Mouse (Mus musculus): ENCODE measurements at regions not wholly inside any gene's neighbourhood (a gene's known extent, or its start where the extent isn't known, plus 50 kb on each side); places are given as distances from the start of the nearest gene placed in this dataset.

GRCm38 (mm10) chr2:166475624-166476023 is 238.0 kb downstream of the Prex1 start:
- ATAC-seq (no peak), DNase-seq (ENCODE audit: low read depth, low spot score) (no peak)
- no peak for TF ChIP-seq CTCF (IDR thresholded peaks at IDR 0.05)
- CTCF ChIA-PET = no interaction called here
- H3K27me3 ChIP-seq = no peaks in the 10 kb centered on the region
- in situ Hi-C loops (cut with MboI; ENCODE audit: low pct_unique_long_range_greater_than_20kb) = no loop called here
- POLR2A ChIA-PET = no interaction called here

GRCm38 (mm10) chr2:166474601-166475000 is 239.0 kb downstream of the Prex1 start:
- DNase-seq (ENCODE audit: low read depth, low spot score) (no peak), ATAC-seq (no peak)
- H3K27me3 ChIP-seq = no peaks in the 10 kb centered on the region
- ChIA-PET POLR2A (no interaction called here), CTCF (no interaction called here)
- in situ Hi-C loops (cut with MboI; ENCODE audit: low pct_unique_long_range_greater_than_20kb) = no loop called here
- no peak for TF ChIP-seq CTCF (IDR thresholded peaks at IDR 0.05)

- ATAC-seq = no peak
- ChIA-PET POLR2A (no interaction called here), CTCF (no interaction called here)
- no peak for TF ChIP-seq CTCF (IDR thresholded peaks at IDR 0.05)
- DNase-seq (ENCODE audit: low read depth, low spot score) = no peak
- H3K27me3 ChIP-seq = no peaks in the 10 kb centered on the region
- in situ Hi-C loops (cut with MboI; ENCODE audit: low pct_unique_long_range_greater_than_20kb) = no loop called here
Measured at GRCm38 (mm10) chr2:166471257-166471753, 242.3 kb downstream of the Prex1 start.

GRCm38 (mm10) chr2:166469046-166469593 is 244.5 kb downstream of the Prex1 start:
- H3K27me3 ChIP-seq = no peaks in the 10 kb centered on the region
- CTCF ChIA-PET = interaction anchor here (0.9 kb wide), 1 partner anchor 14 kb away, joined by 4 read pairs; no protein-coding TSS in a partner anchor
- TF ChIP-seq CTCF (IDR thresholded peaks at IDR 0.05) = no peak
- no peak for DNase-seq (ENCODE audit: low read depth, low spot score)
- in situ Hi-C loops (cut with MboI; ENCODE audit: low pct_unique_long_range_greater_than_20kb) = no loop called here
- no peak for ATAC-seq
- POLR2A ChIA-PET = interaction anchor here (0.6 kb wide), 1 partner anchor 73 kb away, joined by 6 read pairs; no protein-coding TSS in a partner anchor

GRCm38 (mm10) chr2:166467137-166467536 is 246.5 kb downstream of the Prex1 start:
- POLR2A ChIA-PET = no interaction called here
- CTCF ChIA-PET = no interaction called here
- in situ Hi-C loops (cut with MboI; ENCODE audit: low pct_unique_long_range_greater_than_20kb) = no loop called here
- no peak for TF ChIP-seq CTCF (IDR thresholded peaks at IDR 0.05)
- no peaks in the 10 kb centered on the region for H3K27me3 ChIP-seq
- DNase-seq (ENCODE audit: low read depth, low spot score) = no peak
- no peak for ATAC-seq

GRCm38 (mm10) chr2:166465531-166465930 is 248.1 kb downstream of the Prex1 start:
- TF ChIP-seq CTCF (IDR thresholded peaks at IDR 0.05) = no peak
- ATAC-seq = no peak
- ChIA-PET CTCF (interaction anchor here (1.2 kb wide), 1 partner anchor 9 kb away, joined by 5 read pairs; no protein-coding TSS in a partner anchor), POLR2A (no interaction called here)
- no peaks in the 10 kb centered on the region for H3K27me3 ChIP-seq
- in situ Hi-C loops (cut with MboI; ENCODE audit: low pct_unique_long_range_greater_than_20kb) = no loop called here
- no peak for DNase-seq (ENCODE audit: low read depth, low spot score)

- TF ChIP-seq CTCF (IDR thresholded peaks at IDR 0.05) = no peak
- ATAC-seq = no peak
- ChIA-PET POLR2A (no interaction called here), CTCF (no interaction called here)
- in situ Hi-C loops (cut with MboI; ENCODE audit: low pct_unique_long_range_greater_than_20kb) = no loop called here
- DNase-seq (ENCODE audit: low read depth, low spot score) = no peak
- no peaks in the 10 kb centered on the region for H3K27me3 ChIP-seq
Measured at GRCm38 (mm10) chr2:166463539-166463938, 250.1 kb downstream of the Prex1 start.

- ChIA-PET CTCF (no interaction called here), POLR2A (no interaction called here)
- TF ChIP-seq CTCF (IDR thresholded peaks at IDR 0.05) = no peak
- ATAC-seq (no peak), DNase-seq (ENCODE audit: low read depth, low spot score) (no peak)
- in situ Hi-C loops (cut with MboI; ENCODE audit: low pct_unique_long_range_greater_than_20kb) = no loop called here
- no peaks in the 10 kb centered on the region for H3K27me3 ChIP-seq
Measured at GRCm38 (mm10) chr2:166461956-166462355, 251.7 kb downstream of the Prex1 start.

GRCm38 (mm10) chr2:166461103-166461502 is 252.5 kb downstream of the Prex1 start:
- CTCF ChIA-PET = no interaction called here
- ATAC-seq = no peak

GRCm38 (mm10) chr2:166459955-166460354 is 253.7 kb downstream of the Prex1 start:
- CTCF ChIA-PET = no interaction called here
- POLR2A ChIA-PET = no interaction called here
- in situ Hi-C loops (cut with MboI; ENCODE audit: low pct_unique_long_range_greater_than_20kb) = no loop called here
- H3K27me3 ChIP-seq = no peaks in the 10 kb centered on the region
- DNase-seq (ENCODE audit: low read depth, low spot score) (no peak), ATAC-seq (no peak)
- TF ChIP-seq CTCF (IDR thresholded peaks at IDR 0.05) = no peak

More at GRCm38 (mm10) chr2:166461103-166461502, 252.5 kb downstream of the Prex1 start:
- H3K27me3 ChIP-seq = no peaks in the 10 kb centered on the region
- no peak for DNase-seq (ENCODE audit: low read depth, low spot score)
- no peak for TF ChIP-seq CTCF (IDR thresholded peaks at IDR 0.05)
- POLR2A ChIA-PET = no interaction called here
- in situ Hi-C loops (cut with MboI; ENCODE audit: low pct_unique_long_range_greater_than_20kb) = no loop called here

- no peak for TF ChIP-seq CTCF (IDR thresholded peaks at IDR 0.05)
- ATAC-seq = no peak
- DNase-seq (ENCODE audit: low read depth, low spot score) = no peak
- CTCF ChIA-PET = no interaction called here
- H3K27me3 ChIP-seq = no peaks in the 10 kb centered on the region
- in situ Hi-C loops (cut with MboI; ENCODE audit: low pct_unique_long_range_greater_than_20kb) = no loop called here
- POLR2A ChIA-PET = no interaction called here
Measured at GRCm38 (mm10) chr2:166458953-166459352, 254.7 kb downstream of the Prex1 start.
